In the genomic region with DNA sequence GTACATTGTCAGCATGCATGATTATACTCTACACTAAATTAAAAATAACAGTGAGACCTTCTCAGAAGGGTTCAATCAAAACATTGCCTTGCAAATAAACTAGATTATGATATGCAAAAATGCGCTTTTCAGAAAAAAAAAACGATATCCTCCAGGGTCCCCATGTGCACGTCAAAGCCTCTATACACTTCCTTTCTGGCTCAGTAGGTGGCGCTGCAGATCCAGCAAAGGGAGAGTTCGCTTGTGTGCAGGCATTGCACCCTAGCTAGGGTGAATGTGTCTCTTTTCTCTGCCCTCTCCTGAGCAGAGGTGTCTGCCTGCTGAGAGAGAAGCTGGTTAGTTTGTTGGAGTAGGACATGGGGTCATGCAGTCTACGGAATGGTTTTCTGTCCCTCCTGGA, we compare ENCODE assay signal across 7 mouse cellular contexts.
DNase-seq lines count a peak whose midpoint lies in the region; ATAC-seq and TF ChIP-seq lines count a peak whose summit lies in the region.

No protein-coding gene starts in this region.

- H3K27ac ChIP-seq in cortical plate, adult 2 months (ENCODE audit: insufficient read depth, low read length), result no peak overlapping the region
- H3K27ac ChIP-seq in intestine, postnatal 0 days (ENCODE audit: low read depth, low read length), result no peak overlapping the region
- H3K27ac ChIP-seq in midbrain, embryonic 14.5 days (replicated peaks; ENCODE audit: low read depth, low read length), result no peak overlapping the region

- ATAC-seq in intestine, postnatal 0 days, result peak; percentile 58
- ATAC-seq in midbrain, embryonic 14.5 days (ENCODE audit: low FRiP score, low TSS enrichment), result peak; percentile 84; the same call in 1 of the 2 replicates

- H3K9ac ChIP-seq in intestine, postnatal 0 days (ENCODE audit: low read depth, low read length), result no peak overlapping the region
- H3K9ac ChIP-seq in midbrain, embryonic 14.5 days (replicated peaks; ENCODE audit: low read length), result no peak overlapping the region

- no peak overlapping the region for H3K4me3 ChIP-seq in cortical plate, adult 2 months (ENCODE audit: insufficient read depth, low read length)
- H3K4me3 ChIP-seq in intestine, postnatal 0 days (ENCODE audit: low read depth, low read length), result no peak overlapping the region
- H3K4me3 ChIP-seq in midbrain, embryonic 14.5 days (replicated peaks; ENCODE audit: low read depth, low read length), result no peak overlapping the region

- TF ChIP-seq POLR2A in cortical plate, adult 2 months (IDR thresholded peaks at IDR 0.05; ENCODE audit: extremely low read depth, insufficient read depth, low read length), result no peak

- no peaks in the 10 kb centered on the region for H3K4me1 ChIP-seq in cortical plate, adult 2 months (ENCODE audit: control insufficient read depth, insufficient read depth, low read length)
- no peaks in the 10 kb centered on the region for H3K4me1 ChIP-seq in intestine, postnatal 0 days (replicated peaks; ENCODE audit: control insufficient read depth, insufficient read depth, low read length)
- H3K4me1 ChIP-seq in midbrain, embryonic 14.5 days (ENCODE audit: control insufficient read depth, insufficient read depth, low read length), result no peaks in the 10 kb centered on the region

- no peaks in the 10 kb centered on the region for H3K9me3 ChIP-seq in intestine, postnatal 0 days (ENCODE audit: control insufficient read depth)
- H3K9me3 ChIP-seq in midbrain, embryonic 14.5 days (ENCODE audit: control insufficient read depth, low read length), result no peaks in the 10 kb centered on the region

- DNase-seq in adrenal gland, adult 18-20 months (ENCODE audit: low spot score in 2 of 2), result peak; percentile 79 to 83
- DNase-seq in gastrocnemius, postnatal 25 days, result peak; percentile 58
- DNase-seq in left cerebral cortex, postnatal 25 days (ENCODE audit: low spot score in 2 of 2), result peak; percentile 79 to 85
- peak; percentile 93 for DNase-seq in midbrain, embryonic 14.5 days
- DNase-seq in spleen, adult 12 weeks (ENCODE audit: low spot score), result peak; percentile 53

- intact Hi-C loops in left cerebral cortex, postnatal 25 days (cut with DNase I), result loop anchor here (5.0 to 10.0 kb wide), 4 partner anchors 60 to 713 kb away; a partner anchor contains a TSS

- H3K4me2 ChIP-seq in intestine, postnatal 0 days (replicated peaks; ENCODE audit: low read depth), result no peak overlapping the region
- no peak overlapping the region for H3K4me2 ChIP-seq in midbrain, embryonic 14.5 days (ENCODE audit: low read length)

- H3K27me3 ChIP-seq in intestine, postnatal 0 days (replicated peaks; ENCODE audit: control insufficient read depth, insufficient read depth, low read length), result no peaks in the 10 kb centered on the region
- no peaks in the 10 kb centered on the region for H3K27me3 ChIP-seq in midbrain, embryonic 14.5 days (ENCODE audit: control insufficient read depth, insufficient read depth, low read length)

- TF ChIP-seq CTCF in cortical plate, adult 2 months (IDR thresholded peaks at IDR 0.05; ENCODE audit: extremely low read depth, insufficient read depth, low read length), result peak; percentile 98
- peak; percentile 97 for TF ChIP-seq CTCF in intestine, postnatal 0 days (IDR thresholded peaks at IDR 0.05; ENCODE audit: low read depth)

- H3K36me3 ChIP-seq in intestine, postnatal 0 days (ENCODE audit: control insufficient read depth, insufficient read depth), result no peaks in the 10 kb centered on the region
- no peaks in the 10 kb centered on the region for H3K36me3 ChIP-seq in midbrain, embryonic 14.5 days (ENCODE audit: control insufficient read depth, insufficient read depth, low read length)

- WGBS in intestine, postnatal 0 days, result 8% methylated on average over 6 of the region's 6 CpGs
- WGBS in midbrain, embryonic 14.5 days, result 9% methylated on average over 6 of the region's 6 CpGs
